Mouse (Mus musculus) lung, postnatal 25 days (tissue): ENCODE measurements around the gene Zfp62.

Experiments
- DNase-seq: peaks from one replicate; pipeline ENCODE4 v3.0.0; 2022; ENCODE audit warnings: low spot score

Gene Zfp62

DNA sequence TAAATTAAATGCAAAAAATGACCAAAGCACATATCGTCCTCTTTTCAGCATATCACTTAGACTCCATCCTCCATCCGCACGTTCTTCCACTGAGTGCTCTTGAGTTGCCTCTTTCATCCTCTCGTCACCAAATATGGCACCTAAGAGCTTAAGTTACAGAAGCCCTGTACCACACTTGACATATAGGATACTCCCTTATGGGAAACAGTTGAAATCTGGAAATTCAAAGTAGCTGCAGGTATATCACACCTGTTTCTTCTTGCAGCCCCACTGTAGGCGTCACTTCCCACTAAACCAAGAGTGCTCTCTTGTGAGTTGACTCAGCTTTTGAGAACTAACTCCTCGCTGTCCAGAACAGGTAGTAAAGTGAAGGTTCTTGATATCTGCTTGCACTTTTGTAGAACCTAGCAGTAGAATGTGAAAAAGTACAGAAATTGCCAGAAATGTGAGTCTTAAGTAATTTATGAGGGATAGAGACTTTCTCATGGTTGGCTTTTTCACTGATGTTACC is 2.0 kb downstream of the Zfp62 start:
- DNase-seq, result no peak

DNA sequence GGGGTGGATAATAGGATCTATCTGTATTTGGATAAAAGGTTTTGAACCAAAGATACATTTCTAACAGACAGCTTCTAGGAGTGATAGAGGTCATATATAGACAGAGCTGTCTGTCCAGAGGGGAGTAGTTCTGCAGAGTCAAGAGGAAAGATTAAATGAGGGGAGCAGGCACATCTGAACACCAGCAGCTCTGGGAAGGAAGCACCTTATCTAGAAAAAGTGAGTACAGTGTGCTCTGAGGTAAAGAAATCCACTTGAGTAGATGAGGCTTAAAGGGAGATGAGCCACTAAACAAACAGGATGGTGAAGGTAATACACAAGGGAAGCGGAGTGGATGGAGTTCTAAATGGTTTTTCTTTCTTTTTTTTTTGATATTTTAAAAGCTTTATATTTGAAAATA is 4.4 kb downstream of the Zfp62 start:
- no peak for DNase-seq

DNA sequence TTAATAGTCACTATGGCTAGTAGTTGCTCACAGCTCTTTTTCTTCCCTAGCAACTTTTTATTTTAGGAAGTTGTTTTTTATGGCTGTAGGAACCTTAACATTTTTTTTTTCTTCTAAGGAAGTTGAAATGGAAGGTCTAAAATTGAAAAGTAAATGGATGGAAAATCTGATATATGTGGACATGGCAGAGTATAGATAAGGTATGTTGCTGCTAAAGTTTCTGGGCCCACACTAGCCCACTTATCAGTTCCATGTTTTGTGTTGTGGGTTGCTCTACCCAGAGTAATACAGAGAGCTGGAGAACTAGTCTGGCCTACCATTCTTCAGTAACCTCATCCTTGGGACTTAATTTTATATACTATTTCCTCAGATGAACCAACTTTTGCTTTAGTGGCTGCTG is 9.5 kb downstream of the Zfp62 start:
- DNase-seq, result no peak

DNA sequence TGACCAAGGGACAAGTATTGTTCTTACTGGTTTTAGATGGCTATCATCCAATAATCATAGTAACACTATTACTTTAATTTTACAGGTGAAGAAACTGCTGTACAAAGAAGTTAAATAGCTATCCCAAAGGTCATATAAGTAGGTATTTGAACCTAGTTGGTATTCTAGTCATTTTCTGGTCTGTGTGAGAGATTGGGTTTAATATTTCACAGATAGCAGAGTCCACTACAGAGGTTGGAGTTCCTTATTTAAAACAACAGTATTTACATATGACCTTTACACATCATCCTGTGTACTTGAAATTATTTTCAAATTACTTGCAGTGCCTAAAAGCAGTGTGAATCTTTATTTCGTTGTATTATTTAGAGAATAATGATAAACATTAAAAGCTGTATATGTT is 10.4 kb downstream of the Zfp62 start:
- DNase-seq, result no peak

DNA sequence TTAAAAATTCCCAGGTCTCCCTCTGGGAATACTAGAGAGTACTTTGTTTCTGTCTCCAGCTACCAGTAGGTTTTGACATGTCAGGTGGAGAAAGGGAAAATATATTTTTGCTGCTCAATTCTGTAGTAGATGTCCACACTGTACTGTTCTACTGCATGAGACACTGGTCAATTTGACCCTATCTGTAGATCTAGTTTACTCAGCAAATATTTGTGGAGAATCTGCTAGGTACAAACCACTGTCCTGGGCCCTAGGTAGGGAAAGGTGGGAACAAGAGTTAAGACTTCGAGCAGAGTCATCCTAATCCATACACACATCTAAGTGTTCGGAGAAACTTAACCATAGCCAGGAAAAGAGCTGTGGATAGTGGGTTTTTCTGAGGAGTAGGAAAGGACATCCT is 16.2 kb downstream of the Zfp62 start:
- no peak for DNase-seq

DNA sequence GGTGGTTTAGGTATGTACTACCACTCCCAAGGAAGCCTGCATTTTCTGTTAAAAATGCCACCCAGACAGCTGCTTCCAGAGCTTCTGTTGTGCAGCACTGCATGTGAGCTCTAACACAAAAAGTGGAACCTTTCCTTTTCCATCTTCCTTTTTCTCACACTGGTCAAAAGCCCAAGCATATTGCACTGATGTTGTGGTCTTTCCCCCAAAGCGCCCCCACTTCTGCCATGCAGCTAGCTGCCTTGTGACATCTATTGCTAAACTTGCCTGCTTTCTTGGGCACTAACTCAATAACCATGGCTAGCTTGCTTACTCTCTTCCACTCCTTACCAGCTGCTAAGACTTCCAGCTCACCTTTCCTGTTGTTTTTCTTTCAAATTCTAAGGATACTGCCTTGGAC is 21.4 kb downstream of the Zfp62 start:
- no peak for DNase-seq

DNA sequence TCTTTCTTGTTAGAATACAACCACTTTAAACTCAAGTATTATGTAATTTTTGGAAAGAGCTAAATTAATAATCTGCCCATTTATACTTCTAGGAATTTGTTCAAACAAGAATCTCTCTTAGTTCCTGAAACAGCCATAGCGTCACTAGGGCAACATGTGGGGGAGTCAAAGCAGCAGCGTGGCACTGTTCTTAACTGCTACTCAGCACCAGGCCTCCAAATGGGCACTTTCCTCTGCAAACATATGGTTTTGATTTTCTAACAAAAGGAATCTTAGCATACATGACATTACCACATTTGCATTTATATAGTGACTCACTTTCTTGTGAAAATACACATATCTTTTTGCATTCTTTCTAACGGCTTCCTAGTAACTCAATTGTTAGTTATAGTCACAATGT is 29.7 kb downstream of the Zfp62 start:
- DNase-seq, result no peak

DNA sequence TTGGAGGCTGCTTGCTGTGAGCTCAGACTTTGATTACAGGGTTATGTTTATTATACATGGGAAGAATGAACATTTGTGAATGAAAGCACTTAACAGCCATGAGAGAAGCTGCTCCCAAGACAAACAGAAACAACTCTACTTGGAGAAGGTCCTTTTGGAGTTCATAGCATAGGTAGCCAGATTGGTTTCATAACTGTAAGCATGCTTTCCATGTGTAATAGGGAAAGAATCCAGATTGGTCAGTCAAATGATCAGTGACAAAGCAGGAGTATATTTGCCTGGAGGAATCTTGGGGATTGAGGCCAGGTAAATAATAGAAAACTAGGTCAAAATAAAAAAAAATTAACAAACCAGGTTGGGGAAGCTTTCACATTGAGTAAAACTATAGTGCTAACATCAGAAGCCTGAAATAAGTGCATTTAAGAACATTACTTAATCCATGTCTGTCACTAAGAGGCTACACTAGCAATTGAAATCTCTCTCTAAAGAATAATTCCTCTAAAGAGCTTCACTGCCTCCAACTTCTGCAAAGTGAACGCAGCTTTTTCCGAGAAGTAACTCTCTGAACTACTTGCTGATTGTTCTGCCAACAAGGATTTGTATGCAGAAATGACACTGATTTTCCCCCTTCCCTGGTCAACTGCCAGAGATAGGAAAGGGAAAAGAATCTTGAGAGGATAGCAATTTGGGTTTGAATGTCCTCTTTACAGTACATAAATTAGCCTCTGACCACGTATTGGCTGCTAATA is 32.5 kb downstream of the Zfp62 start:
- no peak for DNase-seq

DNA sequence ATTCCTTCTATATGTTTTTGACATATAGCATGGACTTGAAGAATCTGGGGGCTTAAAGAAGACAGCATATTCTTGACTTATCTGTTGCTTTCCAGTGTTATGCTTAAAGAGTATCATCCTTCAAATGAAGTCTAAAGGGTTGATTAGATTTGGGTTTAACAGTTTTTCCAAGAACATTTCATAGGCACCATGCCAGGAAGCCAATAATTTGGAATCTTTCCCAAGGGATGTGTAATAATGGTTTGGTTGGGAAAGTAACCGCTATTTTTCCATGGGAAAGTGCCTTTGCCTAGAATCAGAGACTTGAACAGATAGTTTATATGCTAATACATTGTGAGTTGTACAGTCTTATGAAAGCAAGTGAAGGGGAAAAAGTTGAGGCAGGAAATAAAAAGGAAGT is 33.8 kb downstream of the Zfp62 start:
- DNase-seq, result no peak

DNA sequence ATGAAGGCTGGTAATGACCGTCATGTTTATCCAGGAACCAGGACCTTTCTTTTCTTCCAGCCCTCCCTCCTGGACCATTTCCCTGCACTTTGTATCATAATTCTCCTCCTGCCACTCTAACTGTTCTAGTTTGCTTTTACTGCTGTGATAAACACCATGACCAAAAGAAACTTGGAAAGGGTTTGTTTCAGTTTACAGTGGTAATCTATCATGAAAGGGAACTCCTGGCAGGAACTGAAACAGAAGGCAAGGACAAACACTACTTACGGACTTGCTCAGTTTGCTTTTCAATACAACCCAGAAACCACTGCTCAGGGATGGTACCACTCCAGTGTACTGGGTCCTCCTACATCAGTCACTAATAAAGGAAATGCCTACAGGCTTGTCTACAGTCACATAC is 34.4 kb downstream of the Zfp62 start:
- no peak for DNase-seq

DNA sequence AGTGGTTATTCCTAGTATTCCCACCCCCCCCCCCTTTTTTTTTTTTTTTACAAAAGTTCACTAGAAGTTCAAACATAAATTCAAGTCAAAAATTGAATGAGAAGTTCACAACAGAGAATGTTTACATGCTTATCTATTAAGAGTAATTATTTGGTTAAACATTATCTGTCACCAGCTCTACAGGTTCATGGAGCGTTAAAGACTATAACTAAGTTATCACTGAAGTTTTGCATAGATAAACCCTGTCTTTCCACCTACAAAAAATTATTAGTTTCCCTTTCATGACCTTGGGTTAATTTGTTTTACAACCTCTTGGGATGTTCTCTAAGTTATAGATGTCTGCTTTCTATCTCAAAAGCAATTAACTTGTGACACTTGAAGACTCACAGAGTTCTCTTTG is 37.2 kb downstream of the Zfp62 start:
- no peak for DNase-seq

DNA sequence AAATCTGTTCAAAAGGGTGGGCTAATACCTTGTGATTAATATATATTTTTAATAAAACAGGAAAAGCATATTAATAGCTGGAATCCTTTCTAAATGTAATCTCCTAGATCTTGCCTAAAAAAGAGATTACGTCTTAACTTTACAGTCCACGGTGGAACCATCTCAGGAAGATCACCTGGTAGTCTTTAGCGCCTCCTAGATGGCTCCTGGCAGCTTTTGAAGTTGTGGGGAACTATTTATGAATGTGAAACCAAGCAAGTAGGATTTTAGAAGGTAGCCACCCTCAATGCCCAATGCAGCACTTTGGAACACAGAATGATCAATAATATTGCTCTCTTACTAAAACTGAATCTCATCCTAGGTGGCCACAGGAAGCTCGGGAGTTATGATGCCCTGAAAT is 37.8 kb downstream of the Zfp62 start:
- DNase-seq, result no peak

DNA sequence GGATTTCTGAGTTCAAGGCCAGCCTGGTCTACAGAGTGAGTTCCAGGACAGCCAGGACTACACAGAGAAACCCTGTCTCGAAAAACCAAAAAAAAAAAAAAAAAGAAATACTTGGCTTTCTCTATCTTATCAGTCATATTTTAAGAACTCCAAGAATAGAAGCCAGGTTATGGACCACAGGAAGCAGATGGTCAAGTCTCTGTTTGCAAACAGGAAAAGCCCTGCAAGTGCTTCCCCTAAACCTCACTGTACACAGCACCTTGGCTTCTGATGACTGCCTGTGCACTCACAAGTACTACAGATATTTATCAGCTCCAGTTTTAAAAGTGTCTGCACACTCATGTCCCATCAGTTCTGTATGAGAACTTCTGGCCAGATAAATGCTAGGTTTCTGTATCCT is 38.4 kb downstream of the Zfp62 start:
- no peak for DNase-seq

DNA sequence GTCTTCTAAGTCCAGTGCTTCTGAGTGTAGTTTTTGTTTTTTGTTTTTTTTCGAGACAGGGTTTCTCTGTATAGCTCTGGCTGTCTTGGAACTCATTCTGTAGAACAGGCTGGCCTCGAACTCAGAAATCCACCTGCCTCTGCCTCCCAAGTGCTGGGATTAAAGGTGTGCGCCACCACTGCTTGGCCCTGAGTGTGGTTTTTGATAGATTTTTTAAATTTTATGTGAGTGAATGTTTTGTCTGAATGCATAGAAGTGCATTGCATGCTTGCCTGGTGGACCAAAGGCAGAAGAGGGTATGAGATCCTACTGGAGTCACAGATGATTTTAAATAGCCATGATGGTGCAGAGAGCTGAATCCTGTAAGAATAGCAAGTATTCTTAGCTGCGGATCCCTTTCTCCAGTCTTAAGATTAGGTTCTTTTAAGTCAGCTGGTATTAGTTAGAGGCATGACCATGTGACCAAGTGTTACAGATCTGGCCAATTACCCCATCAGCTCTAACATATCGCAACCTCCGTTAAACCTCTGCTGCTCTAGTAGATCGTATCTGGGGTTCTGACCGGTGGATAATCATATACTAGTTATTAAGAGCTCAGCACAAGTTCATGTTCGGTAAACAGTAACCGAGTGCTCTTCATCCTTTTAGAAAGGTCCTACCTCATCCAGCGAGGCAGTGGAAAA is 40.0 kb downstream of the Zfp62 start:
- no peak for DNase-seq

DNA sequence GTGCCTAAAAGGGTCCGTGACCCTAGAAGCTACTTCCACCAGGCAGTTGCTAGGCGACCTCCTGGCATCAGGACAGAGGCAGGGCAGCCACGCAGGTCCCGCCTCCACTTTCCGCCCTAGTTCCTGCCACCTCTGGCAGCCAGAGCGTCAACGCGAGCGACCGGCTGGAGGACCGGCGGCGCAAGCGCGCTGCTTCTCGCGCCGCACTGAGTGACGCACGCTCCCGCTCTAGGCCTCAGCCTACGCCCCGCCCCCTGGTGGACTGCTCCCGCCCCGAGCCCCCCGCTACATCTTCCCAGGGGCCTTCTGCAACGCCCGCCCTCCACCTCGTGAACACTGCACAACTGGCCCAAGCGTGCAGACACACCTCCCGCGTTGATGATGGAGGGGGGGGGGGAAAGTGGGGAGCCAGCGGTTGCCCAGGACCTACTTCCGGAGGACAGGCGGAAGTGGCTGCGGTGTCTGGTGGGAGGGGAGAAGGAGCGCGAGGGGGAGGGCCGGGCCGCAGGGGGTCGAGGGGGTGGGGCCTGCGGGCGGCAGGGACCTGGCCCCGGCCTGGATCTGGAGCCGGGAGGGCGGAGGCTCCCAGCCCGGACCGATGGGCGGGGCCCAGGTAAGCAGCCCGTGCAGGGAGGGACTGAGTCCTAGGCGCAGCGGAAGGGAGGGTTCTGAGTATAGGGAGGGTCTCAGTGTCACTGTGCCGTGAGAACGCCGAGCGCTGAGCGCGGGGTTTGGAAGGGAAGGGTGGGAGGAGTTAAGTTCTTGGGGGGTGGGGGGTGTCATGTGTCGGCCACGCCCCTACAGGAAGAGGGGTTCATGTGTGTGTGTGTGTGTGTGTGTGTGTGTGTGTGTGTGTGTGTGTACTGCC is 40.9 kb downstream of the Zfp62 start, which contains the start of gene Mgat1:
Gene Mgat1 (plus strand): TSS at position 465 of the 868 bp plus-strand sequence.
- peak; percentile 96 for DNase-seq

DNA sequence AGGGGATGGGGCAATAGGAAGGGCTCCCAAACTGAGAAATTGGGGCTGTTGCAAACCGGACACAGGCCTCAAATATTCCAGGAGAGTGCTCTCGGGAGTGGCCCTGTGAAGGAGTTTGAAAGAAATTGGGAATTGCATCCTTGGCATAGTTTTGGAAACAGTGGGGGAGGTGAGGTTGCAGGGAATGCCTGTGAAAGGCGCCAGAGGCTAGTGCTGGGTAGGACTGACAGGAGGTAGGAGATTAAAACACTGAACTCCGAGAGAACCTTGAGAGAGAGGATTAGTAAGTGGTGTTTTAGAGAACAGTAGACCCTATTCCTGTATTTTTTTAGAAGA is 41.5 kb downstream of the Zfp62 start:
- DNase-seq, result no peak

DNA sequence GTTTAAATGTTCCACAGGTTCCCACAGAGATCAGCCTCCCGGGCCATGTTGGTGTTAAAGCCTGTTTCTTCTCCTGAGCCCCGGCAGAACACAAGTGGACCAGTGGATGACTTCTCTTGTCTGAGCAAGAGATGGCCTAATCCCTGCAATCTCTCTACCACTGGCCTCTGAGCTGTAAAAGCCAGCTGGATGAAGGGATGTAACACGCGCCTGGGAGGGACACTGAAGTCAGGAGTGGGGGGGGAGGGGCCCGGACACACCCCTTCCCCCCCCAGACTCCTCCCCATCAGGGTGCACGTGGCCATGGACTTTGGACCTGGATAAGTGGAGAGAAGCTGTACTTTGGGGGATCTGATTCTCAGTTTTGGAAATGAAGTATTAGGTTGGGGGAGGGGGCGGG is 42.1 kb downstream of the Zfp62 start:
- DNase-seq, result no peak

DNA sequence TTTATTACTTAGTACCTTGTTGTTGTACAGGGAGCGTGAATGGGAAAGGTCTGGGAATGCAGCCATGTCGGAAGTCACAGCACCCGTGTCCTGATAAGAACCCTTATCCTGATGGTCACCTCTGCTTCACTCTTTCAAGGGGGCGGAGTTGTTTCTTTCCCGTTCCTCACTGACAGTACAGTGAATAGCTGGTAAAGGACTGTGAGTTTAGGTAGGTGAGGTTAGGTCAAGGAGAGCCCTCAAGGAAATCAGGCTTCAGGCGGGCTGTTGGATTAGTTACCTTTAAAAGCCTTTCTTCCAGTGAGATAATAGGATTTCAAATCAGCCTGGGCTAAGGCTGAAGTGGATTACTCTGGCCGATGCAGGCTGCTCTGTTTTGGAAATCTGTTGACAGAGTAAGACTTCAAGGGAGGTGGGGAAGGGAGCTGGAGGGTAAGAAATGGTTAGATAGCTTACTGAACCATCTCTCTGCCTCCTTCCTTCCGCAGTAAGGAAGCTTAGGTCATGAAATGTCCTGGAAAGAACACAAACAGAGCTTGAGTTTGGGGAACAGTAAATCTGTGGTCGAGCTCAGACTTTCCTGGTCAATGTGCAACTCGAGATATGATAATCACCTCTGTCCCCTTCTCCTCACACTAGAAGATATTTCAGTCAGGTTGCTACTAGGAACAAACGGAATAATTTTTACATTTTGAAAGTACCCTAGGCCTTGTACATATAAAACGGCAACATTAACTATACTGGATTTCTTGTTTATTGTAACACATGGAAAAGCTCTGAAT is 42.7 kb downstream of the Zfp62 start:
- no peak for DNase-seq

DNA sequence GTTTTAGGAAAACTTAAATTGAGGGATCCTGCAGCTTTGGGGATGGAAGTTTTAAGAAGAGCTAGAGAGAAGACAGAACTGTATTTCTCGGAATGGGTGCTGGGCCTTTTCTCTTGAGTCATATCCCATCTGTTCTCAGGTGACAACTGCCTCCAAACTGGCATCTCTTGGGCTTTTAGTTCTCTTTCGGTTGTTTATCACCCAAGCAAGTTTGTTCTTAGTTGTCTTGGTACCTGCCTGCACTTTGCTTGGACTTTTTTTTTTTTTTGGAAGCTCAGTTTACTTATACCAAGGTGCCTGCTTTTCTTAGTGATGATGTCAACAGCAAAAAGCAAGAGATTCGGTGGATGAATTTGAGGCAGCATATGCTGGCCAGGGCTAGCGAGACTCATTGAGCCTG is 43.4 kb downstream of the Zfp62 start:
- DNase-seq, result no peak

DNA sequence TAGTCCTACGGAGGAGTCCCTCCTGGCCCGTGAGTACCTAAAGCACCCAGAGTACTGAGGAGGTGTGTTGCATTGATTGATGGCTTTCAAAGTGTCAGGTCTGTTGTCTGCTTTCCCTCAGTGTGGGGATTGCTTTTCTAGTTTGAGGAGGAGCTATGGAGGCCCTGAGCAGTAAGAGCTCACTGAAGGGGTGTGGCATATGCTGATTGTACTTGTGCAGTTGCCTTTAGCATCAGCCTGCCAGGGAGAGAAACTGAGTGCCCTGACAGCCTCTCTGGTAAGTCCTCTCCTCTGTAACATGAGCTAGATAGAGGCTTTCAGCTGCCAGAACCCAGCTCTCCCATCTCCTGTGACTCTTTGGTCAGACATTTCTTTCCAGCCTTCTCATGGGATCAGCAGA is 44.2 kb downstream of the Zfp62 start:
- DNase-seq, result no peak

DNA sequence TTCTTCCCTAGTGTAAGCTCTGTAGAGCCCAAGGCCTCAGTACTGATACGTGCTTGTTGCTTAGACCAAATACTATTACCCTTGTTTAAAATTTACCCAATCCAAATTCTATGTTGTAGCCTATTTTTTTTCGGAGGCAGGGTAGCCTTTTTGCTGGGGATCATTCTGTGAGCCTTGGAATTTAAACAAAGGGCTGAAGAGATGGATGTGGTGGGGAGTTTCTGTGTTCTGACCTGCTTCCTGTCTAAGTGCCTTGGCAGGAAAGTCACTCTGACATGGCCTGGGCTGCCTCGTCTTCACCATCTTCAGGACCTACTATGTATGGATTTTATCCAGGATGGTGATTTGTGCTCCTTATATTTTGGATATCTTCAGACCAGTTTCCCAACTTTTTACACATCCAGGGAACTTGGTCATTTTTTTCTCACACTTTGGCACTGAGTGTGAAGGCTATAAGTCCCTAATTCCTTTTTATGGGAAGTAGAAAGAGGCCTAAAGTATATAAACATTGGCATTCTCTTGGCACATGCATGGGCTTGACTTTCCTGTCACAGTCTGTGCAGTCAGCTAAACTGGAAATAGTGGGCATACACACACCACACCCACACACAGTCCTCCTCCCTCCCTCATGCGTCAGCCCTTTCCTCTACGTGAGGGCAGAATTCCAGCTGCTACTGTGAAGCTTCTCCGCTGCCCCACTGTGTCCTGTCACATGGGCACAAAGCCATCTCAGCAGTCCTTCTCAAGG is 45.3 kb downstream of the Zfp62 start:
- peak; percentile 87 for DNase-seq
